Mouse (Mus musculus) embryonic facial prominence, embryonic 10.5 days (tissue): Measurements from ENCODE around the gene Nid1. TPM values are rescaled to one million over a fixed set of nuclear protein-coding genes. Genes with fewer than 3 reads are reported as not detected.
"Not testable (repeated sequence)": the region's sequence is repeated elsewhere in the genome, so short reads cannot be mapped to it uniquely, and the experiment has no call there.

Experiments
- DNase-seq: peaks from one replicate; pipeline ENCODE4 v3.0.0-alpha.2; 2017; ENCODE audit warnings: low spot score
- H3K27ac ChIP-seq: fragments of 300-500 bp; sonication (generic); replicated peaks from 2 replicates; pipeline ENCODE4 v1.5.1; 2016; ENCODE audit warnings: mild to moderate bottlenecking
- H3K27me3 ChIP-seq: fragments of 300-500 bp; sonication (generic); replicated peaks from 2 replicates; pipeline ENCODE4 v1.6.1; 2016; ENCODE audit warnings: low read depth, mild to moderate bottlenecking; ENCODE audit not compliant: poor library complexity, severe bottlenecking
- H3K36me3 ChIP-seq: fragments of 300-500 bp; sonication (generic); replicated peaks from 2 replicates; pipeline ENCODE4 v1.6.1; 2016; ENCODE audit warnings: mild to moderate bottlenecking, moderate library complexity
- H3K4me1 ChIP-seq: fragments of 300-500 bp; sonication (generic); 2 replicates; pipeline ENCODE4 v1.6.1; 2016
- H3K4me3 ChIP-seq: fragments of 300-500 bp; sonication (generic); 2 replicates; pipeline ENCODE4 v1.5.1; 2016; ENCODE audit warnings: mild to moderate bottlenecking, moderate library complexity
- H3K9me3 ChIP-seq: fragments of 300-500 bp; sonication (generic); 2 replicates; pipeline ENCODE4 v1.6.1; 2016; ENCODE audit warnings: mild to moderate bottlenecking
- WGBS: fragments of 180-500 bp; shearing (Covaris S2); methylation state at CpG from one replicate; pipeline ENCODE4 v1.1.7; 2016; 5-methylcytosine and 5-hydroxymethylcytosine counted together
- polyA plus RNA-seq: library from polyadenylated mRNA; unstranded; fragments of >200 nt; fragmentation: Nextera tagmentation; extraction: Ambion mirVana; gene quantifications from 2 replicates; pipeline ENCODE4 v1.2.1, GENCODE M21; 2016

Gene Nid1
- polyA plus RNA-seq, 1 experiment from 2014 or later, result 59.0 TPM

GRCm38 (mm10) chr13:13460521-13461138, 23.3 kb downstream of the Nid1 start:
- WGBS, result 65% methylated on average over 2 of the region's 2 CpGs
- Histone ChIP-seq H3K27ac (no peak overlapping the region), H3K36me3 (no peaks in the 10 kb centered on the region), H3K27me3 (no peaks in the 10 kb centered on the region), H3K4me3 (no peak overlapping the region), H3K4me1 (peaks cover 16% of the 10 kb centered on the region), H3K9me3 (no peaks in the 10 kb centered on the region)
- no peak for DNase-seq

GRCm38 (mm10) chr13:13461446-13462192, 24.3 kb downstream of the Nid1 start:
- no peak for DNase-seq
- 89% methylated on average over 4 of the region's 4 CpGs for WGBS
- Histone ChIP-seq H3K36me3 (no peaks in the 10 kb centered on the region), H3K4me3 (no peak overlapping the region), H3K27ac (no peak overlapping the region), H3K27me3 (no peaks in the 10 kb centered on the region), H3K9me3 (no peaks in the 10 kb centered on the region), H3K4me1 (peaks cover 13% of the 10 kb centered on the region)

GRCm38 (mm10) chr13:13463949-13464348, 26.6 kb downstream of the Nid1 start:
- Histone ChIP-seq H3K4me3 (no peak overlapping the region), H3K27ac (no peak overlapping the region), H3K4me1 (peaks cover 11% of the 10 kb centered on the region; the same call in 1 of the 2 replicates), H3K27me3 (no peaks in the 10 kb centered on the region), H3K9me3 (no peaks in the 10 kb centered on the region), H3K36me3 (peaks cover 12% of the 10 kb centered on the region)
- WGBS, result 92% methylated on average over 3 of the region's 3 CpGs
- DNase-seq, result no peak

GRCm38 (mm10) chr13:13467249-13467648, 29.9 kb downstream of the Nid1 start:
- H3K9me3 ChIP-seq, H3K27ac ChIP-seq, DNase-seq, H3K27me3 ChIP-seq, H3K4me1 ChIP-seq, H3K4me3 ChIP-seq: not testable (repeated sequence)
- H3K36me3 ChIP-seq, result peaks cover 22% of the 10 kb centered on the region

- WGBS, result 86% methylated on average over 4 of the region's 4 CpGs
- Histone ChIP-seq H3K27me3 (no peaks in the 10 kb centered on the region), H3K4me1 (peaks cover 6% of the 10 kb centered on the region), H3K36me3 (peaks cover 27% of the 10 kb centered on the region), H3K4me3 (no peak overlapping the region), H3K27ac (no peak overlapping the region), H3K9me3 (no peaks in the 10 kb centered on the region)
- no peak for DNase-seq
These were observed 31.2 kb downstream of the Nid1 start for GRCm38 (mm10) chr13:13468513-13468912.

GRCm38 (mm10) chr13:13471334-13471757, 34.0 kb downstream of the Nid1 start:
- Histone ChIP-seq H3K9me3 (no peaks in the 10 kb centered on the region), H3K4me3 (no peak overlapping the region), H3K27ac (no peak overlapping the region), H3K36me3 (peaks cover 36% of the 10 kb centered on the region), H3K4me1 (peaks cover 20% of the 10 kb centered on the region), H3K27me3 (no peaks in the 10 kb centered on the region)
- WGBS, result 93% methylated on average over 3 of the region's 3 CpGs
- DNase-seq, result no peak

GRCm38 (mm10) chr13:13474464-13474863, 37.1 kb downstream of the Nid1 start:
- Histone ChIP-seq H3K36me3 (peaks cover 43% of the 10 kb centered on the region), H3K4me1 (peaks cover 23% of the 10 kb centered on the region)
- DNase-seq, H3K27me3 ChIP-seq, H3K4me3 ChIP-seq, H3K27ac ChIP-seq, H3K9me3 ChIP-seq: not testable (repeated sequence)
- WGBS, result 69% methylated on average over 3 of the region's 3 CpGs

- no peak for DNase-seq
- Histone ChIP-seq H3K36me3 (peaks cover 43% of the 10 kb centered on the region), H3K4me1 (peaks cover 28% of the 10 kb centered on the region), H3K4me3 (no peak overlapping the region), H3K27me3 (no peaks in the 10 kb centered on the region), H3K9me3 (no peaks in the 10 kb centered on the region), H3K27ac (no peak overlapping the region)
- 44% methylated on average over 2 of the region's 2 CpGs for WGBS
These were observed 37.6 kb downstream of the Nid1 start for GRCm38 (mm10) chr13:13474991-13475390.

GRCm38 (mm10) chr13:13476568-13476967, 39.2 kb downstream of the Nid1 start:
- no peak for DNase-seq
- H3K36me3 ChIP-seq, result peaks cover 37% of the 10 kb centered on the region
- no peaks in the 10 kb centered on the region for H3K9me3 ChIP-seq
- H3K27me3 ChIP-seq, result no peaks in the 10 kb centered on the region
- 86% methylated on average over 2 of the region's 2 CpGs for WGBS
- no peak overlapping the region for H3K4me3 ChIP-seq
- no peak overlapping the region for H3K27ac ChIP-seq
- H3K4me1 ChIP-seq, result peaks cover 40% of the 10 kb centered on the region

- H3K9me3 ChIP-seq, result no peaks in the 10 kb centered on the region
- no peak for DNase-seq
- H3K4me1 ChIP-seq, result peaks cover 44% of the 10 kb centered on the region
- H3K36me3 ChIP-seq, result peaks cover 41% of the 10 kb centered on the region
- H3K27ac ChIP-seq, result no peak overlapping the region
- no peaks in the 10 kb centered on the region for H3K27me3 ChIP-seq
- 92% methylated on average over 2 of the region's 2 CpGs for WGBS
- H3K4me3 ChIP-seq, result no peak overlapping the region
These were observed 39.7 kb downstream of the Nid1 start for GRCm38 (mm10) chr13:13477046-13477445.

- DNase-seq, result peak; percentile 50
- H3K27me3 ChIP-seq, result no peaks in the 10 kb centered on the region
- H3K4me3 ChIP-seq, result no peak overlapping the region
- no peak overlapping the region for H3K27ac ChIP-seq
- 12% methylated on average over 2 of the region's 2 CpGs for WGBS
- H3K9me3 ChIP-seq, result no peaks in the 10 kb centered on the region
- peaks cover 46% of the 10 kb centered on the region for H3K36me3 ChIP-seq
- peaks cover 46% of the 10 kb centered on the region for H3K4me1 ChIP-seq
These were observed 42.6 kb downstream of the Nid1 start for GRCm38 (mm10) chr13:13479986-13480385.

- Histone ChIP-seq H3K9me3 (no peaks in the 10 kb centered on the region), H3K27ac (peak overlapping the region; percentile 73), H3K27me3 (no peaks in the 10 kb centered on the region), H3K4me1 (peaks cover 43% of the 10 kb centered on the region), H3K4me3 (no peak overlapping the region), H3K36me3 (peaks cover 41% of the 10 kb centered on the region)
- peak; percentile 36 for DNase-seq
- WGBS, result 38% methylated on average over 5 of the region's 5 CpGs
These were observed 43.7 kb downstream of the Nid1 start for GRCm38 (mm10) chr13:13481033-13481432.
